Mouse (Mus musculus) ovary, adult 18-20 months (tissue): ENCODE data around the gene Sipa1l3.

Source experiments
- DNase-seq: peaks from one replicate; pipeline ENCODE4 v3.0.0; 2022; ENCODE audit warnings: low spot score, mixed read lengths

Gene Sipa1l3

GRCm38 (mm10) chr7:29335276-29335675 lies 183.2 kb downstream of the Sipa1l3 start:
- no peak for DNase-seq

- DNase-seq: no peak
Observed at GRCm38 (mm10) chr7:29334156-29334555, 184.3 kb downstream of the Sipa1l3 start.

GRCm38 (mm10) chr7:29328984-29329383 lies 189.5 kb downstream of the Sipa1l3 start:
- no peak for DNase-seq

GRCm38 (mm10) chr7:29327087-29327486 lies 191.4 kb downstream of the Sipa1l3 start:
- DNase-seq: no peak

GRCm38 (mm10) chr7:29319337-29320307 lies 198.8 kb downstream of the Sipa1l3 start:
- DNase-seq: no peak

GRCm38 (mm10) chr7:29318115-29318911 lies 200.1 kb downstream of the Sipa1l3 start:
- DNase-seq: no peak

GRCm38 (mm10) chr7:29317558-29317957 lies 200.9 kb downstream of the Sipa1l3 start:
- no peak for DNase-seq

GRCm38 (mm10) chr7:29316976-29317375 lies 201.5 kb downstream of the Sipa1l3 start:
- DNase-seq: no peak

- no peak for DNase-seq
Observed at GRCm38 (mm10) chr7:29316137-29316734, 202.2 kb downstream of the Sipa1l3 start.

- no peak for DNase-seq
Observed at GRCm38 (mm10) chr7:29314844-29315628, 203.4 kb downstream of the Sipa1l3 start.

GRCm38 (mm10) chr7:29313572-29314261 lies 204.7 kb downstream of the Sipa1l3 start:
- no peak for DNase-seq

GRCm38 (mm10) chr7:29313051-29313450 lies 205.4 kb downstream of the Sipa1l3 start:
- no peak for DNase-seq

- no peak for DNase-seq
Observed at GRCm38 (mm10) chr7:29309749-29310148, 208.7 kb downstream of the Sipa1l3 start.

GRCm38 (mm10) chr7:29309221-29309721 lies 209.2 kb downstream of the Sipa1l3 start:
- peak; percentile 62 for DNase-seq

- DNase-seq: peak; percentile 89
Observed at GRCm38 (mm10) chr7:29307350-29308104, 210.9 kb downstream of the Sipa1l3 start.

GRCm38 (mm10) chr7:29306619-29307018 lies 211.8 kb downstream of the Sipa1l3 start:
- DNase-seq: no peak

- no peak for DNase-seq
Observed at GRCm38 (mm10) chr7:29306108-29306507, 212.3 kb downstream of the Sipa1l3 start.

- DNase-seq: no peak
Observed at GRCm38 (mm10) chr7:29305263-29305988, 213.0 kb downstream of the Sipa1l3 start.
